Mouse (Mus musculus) kidney, embryonic 16.5 days (tissue): ENCODE data around the gene Golt1a. TPM values are rescaled to one million over a fixed set of nuclear protein-coding genes. Genes with fewer than 3 reads are reported as not detected.

ENCODE experiments used
- ATAC-seq: fragments of 200-750 bp; cut with Nextera tagmentation; 2 replicates; pipeline ENCODE4 v1.8.0; 2017; ENCODE audit warnings: moderate TSS enrichment; ENCODE audit not compliant: low FRiP score, low TSS enrichment
- H3K27ac ChIP-seq: fragments of 300-500 bp; sonication (generic); 2 replicates; pipeline ENCODE4 v1.5.1; 2014; ENCODE audit warnings: low read length
- H3K27me3 ChIP-seq: fragments of 300-500 bp; sonication (generic); 2 replicates; pipeline ENCODE4 v1.6.1; 2014; ENCODE audit warnings: low read length, control low read depth, mixed read lengths; ENCODE audit not compliant: insufficient read depth
- H3K36me3 ChIP-seq: fragments of 300-500 bp; sonication (generic); 2 replicates; pipeline ENCODE4 v1.6.1; 2014; ENCODE audit warnings: low read length, control low read depth, mixed read lengths; ENCODE audit not compliant: insufficient read depth
- H3K4me1 ChIP-seq: fragments of 300-500 bp; sonication (generic); 2 replicates; pipeline ENCODE4 v1.6.1; 2014; ENCODE audit warnings: low read length, control low read depth, mixed read lengths; ENCODE audit not compliant: insufficient read depth
- H3K4me2 ChIP-seq: fragments of 300-500 bp; sonication (generic); replicated peaks from 2 replicates; pipeline ENCODE4 v1.6.1; 2014; ENCODE audit warnings: low read depth, low read length
- H3K4me3 ChIP-seq: fragments of 300-500 bp; sonication (generic); 2 replicates; pipeline ENCODE4 v1.5.1; 2014; ENCODE audit warnings: mild to moderate bottlenecking, low read length
- H3K9ac ChIP-seq: fragments of 300-500 bp; sonication (generic); replicated peaks from 2 replicates; pipeline ENCODE4 v1.6.1; 2014; ENCODE audit warnings: low read length
- H3K9me3 ChIP-seq: fragments of 300-500 bp; sonication (generic); 2 replicates; pipeline ENCODE4 v1.6.1; 2016; ENCODE audit warnings: low read length, control low read depth
- WGBS: fragments of 180-500 bp; shearing (Covaris S2); extraction: QIAGEN DNeasy Blood & Tissue Kit; methylation state at CpG from one replicate; pipeline ENCODE4 v1.1.7; 2014; 5-methylcytosine and 5-hydroxymethylcytosine counted together
- polyA plus RNA-seq: library from polyadenylated mRNA; unstranded; fragments of >200 nt; fragmentation: Nextera tagmentation; extraction: Ambion mirVana; gene quantifications from 2 replicates; pipeline ENCODE4 v1.2.1, GENCODE M21; 2015

The Golt1a gene
- polyA plus RNA-seq, 1 experiment from 2014 or later = 8.0 TPM

GRCm38 (mm10) chr1:133292608-133293007 is 17.0 kb upstream of the Golt1a start:
- Histone ChIP-seq H3K4me1 (no peaks in the 10 kb centered on the region), H3K9ac (no peak overlapping the region), H3K4me2 (no peak overlapping the region), H3K27me3 (peaks cover 3% of the 10 kb centered on the region; the same call in 1 of the 2 replicates), H3K36me3 (no peaks in the 10 kb centered on the region), H3K4me3 (no peak overlapping the region), H3K9me3 (no peaks in the 10 kb centered on the region), H3K27ac (no peak overlapping the region)
- ATAC-seq = no peak

GRCm38 (mm10) chr1:133296376-133296775 is 13.2 kb upstream of the Golt1a start:
- no peak overlapping the region for H3K9ac ChIP-seq
- WGBS = 81% methylated on average over 9 of the region's 9 CpGs
- peaks cover 10% of the 10 kb centered on the region for H3K4me1 ChIP-seq
- ATAC-seq = no peak
- no peaks in the 10 kb centered on the region for H3K36me3 ChIP-seq
- no peaks in the 10 kb centered on the region for H3K9me3 ChIP-seq
- H3K27ac ChIP-seq = no peak overlapping the region
- H3K4me2 ChIP-seq = no peak overlapping the region
- peaks cover 20% of the 10 kb centered on the region for H3K27me3 ChIP-seq
- no peak overlapping the region for H3K4me3 ChIP-seq

GRCm38 (mm10) chr1:133298816-133299215 is 10.8 kb upstream of the Golt1a start:
- no peaks in the 10 kb centered on the region for H3K9me3 ChIP-seq
- no peaks in the 10 kb centered on the region for H3K36me3 ChIP-seq
- H3K4me2 ChIP-seq = peak overlapping the region; percentile 27; the same call in 1 of the 2 replicates
- H3K4me3 ChIP-seq = no peak overlapping the region
- no peak overlapping the region for H3K27ac ChIP-seq
- ATAC-seq = 0 out of 2 replicates have a peak, but pooled peaks have one; percentile 4
- peaks cover 16% of the 10 kb centered on the region for H3K4me1 ChIP-seq
- H3K27me3 ChIP-seq = peaks cover 20% of the 10 kb centered on the region
- WGBS = 25% methylated on average over 14 of the region's 14 CpGs
- no peak overlapping the region; the same call in 1 of the 2 replicates for H3K9ac ChIP-seq

GRCm38 (mm10) chr1:133302540-133302939 is 7.1 kb upstream of the Golt1a start:
- H3K4me1 ChIP-seq = peaks cover 16% of the 10 kb centered on the region

GRCm38 (mm10) chr1:133306842-133307241 is 2.8 kb upstream of the Golt1a start:
- Histone ChIP-seq H3K27me3 (no peaks in the 10 kb centered on the region), H3K4me2 (no peak overlapping the region), H3K9ac (no peak overlapping the region), H3K27ac (no peak overlapping the region), H3K9me3 (no peaks in the 10 kb centered on the region), H3K36me3 (no peaks in the 10 kb centered on the region), H3K4me1 (peaks cover 17% of the 10 kb centered on the region), H3K4me3 (no peak overlapping the region)
- no peak for ATAC-seq
- WGBS = 11% methylated on average over 4 of the region's 4 CpGs

More at GRCm38 (mm10) chr1:133302540-133302939, 7.1 kb upstream of the Golt1a start:
- Histone ChIP-seq H3K36me3 (no peaks in the 10 kb centered on the region), H3K27me3 (peaks cover 17% of the 10 kb centered on the region), H3K4me2 (no peak overlapping the region), H3K9me3 (no peaks in the 10 kb centered on the region), H3K4me3 (no peak overlapping the region), H3K9ac (no peak overlapping the region), H3K27ac (no peak overlapping the region)
- 43% methylated on average over 3 of the region's 3 CpGs for WGBS
- no peak; the same call in 1 of the 2 replicates for ATAC-seq

- Histone ChIP-seq H3K9me3 (no peaks in the 10 kb centered on the region), H3K4me2 (no peak overlapping the region), H3K4me1 (peaks cover 19% of the 10 kb centered on the region), H3K27ac (no peak overlapping the region), H3K9ac (no peak overlapping the region), H3K36me3 (no peaks in the 10 kb centered on the region), H3K4me3 (no peak overlapping the region), H3K27me3 (no peaks in the 10 kb centered on the region)
- WGBS = 14% methylated on average over 6 of the region's 6 CpGs
- ATAC-seq = no peak
Observed at GRCm38 (mm10) chr1:133307318-133307717, 2.3 kb upstream of the Golt1a start.

- no peaks in the 10 kb centered on the region for H3K27me3 ChIP-seq
- H3K9me3 ChIP-seq = no peaks in the 10 kb centered on the region
- no peak overlapping the region for H3K4me2 ChIP-seq
- H3K4me3 ChIP-seq = no peak overlapping the region
- no peak overlapping the region for H3K9ac ChIP-seq
- WGBS = 68% methylated on average over 4 of the region's 4 CpGs
- peaks cover 15% of the 10 kb centered on the region for H3K4me1 ChIP-seq
- no peaks in the 10 kb centered on the region for H3K36me3 ChIP-seq
- ATAC-seq = no peak
- H3K27ac ChIP-seq = no peak overlapping the region
Observed at GRCm38 (mm10) chr1:133311240-133311639, 1.6 kb downstream of the Golt1a start.

GRCm38 (mm10) chr1:133311946-133312345 is 2.3 kb downstream of the Golt1a start:
- ATAC-seq = no peak
- no peaks in the 10 kb centered on the region for H3K36me3 ChIP-seq
- H3K4me1 ChIP-seq = peaks cover 15% of the 10 kb centered on the region
- 27% methylated on average over 10 of the region's 10 CpGs for WGBS
- no peak overlapping the region for H3K9ac ChIP-seq
- no peak overlapping the region for H3K27ac ChIP-seq
- H3K9me3 ChIP-seq = no peaks in the 10 kb centered on the region
- H3K4me2 ChIP-seq = peak overlapping the region; percentile 11; the same call in 1 of the 2 replicates
- no peaks in the 10 kb centered on the region for H3K27me3 ChIP-seq
- no peak overlapping the region for H3K4me3 ChIP-seq

- Histone ChIP-seq H3K9ac (no peak overlapping the region), H3K4me2 (no peak overlapping the region), H3K9me3 (peaks cover 6% of the 10 kb centered on the region; the same call in 1 of the 2 replicates), H3K4me1 (peaks cover 15% of the 10 kb centered on the region), H3K27ac (no peak overlapping the region), H3K27me3 (no peaks in the 10 kb centered on the region), H3K4me3 (no peak overlapping the region), H3K36me3 (no peaks in the 10 kb centered on the region)
- ATAC-seq = no peak
- 19% methylated on average over 8 of the region's 8 CpGs for WGBS
Observed at GRCm38 (mm10) chr1:133314364-133314763, 4.8 kb downstream of the Golt1a start.

- Histone ChIP-seq H3K4me2 (no peak overlapping the region), H3K4me3 (no peak overlapping the region), H3K27me3 (no peaks in the 10 kb centered on the region), H3K9ac (no peak overlapping the region), H3K9me3 (peaks cover 6% of the 10 kb centered on the region; the same call in 1 of the 2 replicates), H3K36me3 (no peaks in the 10 kb centered on the region), H3K27ac (no peak overlapping the region), H3K4me1 (peaks cover 8% of the 10 kb centered on the region; the same call in 1 of the 2 replicates)
- 81% methylated on average over 6 of the region's 6 CpGs for WGBS
- ATAC-seq = no peak
Observed at GRCm38 (mm10) chr1:133315775-133316174, 6.2 kb downstream of the Golt1a start.
